Mouse (Mus musculus): Measurements from ENCODE around the gene Hoxc10.

DNA sequence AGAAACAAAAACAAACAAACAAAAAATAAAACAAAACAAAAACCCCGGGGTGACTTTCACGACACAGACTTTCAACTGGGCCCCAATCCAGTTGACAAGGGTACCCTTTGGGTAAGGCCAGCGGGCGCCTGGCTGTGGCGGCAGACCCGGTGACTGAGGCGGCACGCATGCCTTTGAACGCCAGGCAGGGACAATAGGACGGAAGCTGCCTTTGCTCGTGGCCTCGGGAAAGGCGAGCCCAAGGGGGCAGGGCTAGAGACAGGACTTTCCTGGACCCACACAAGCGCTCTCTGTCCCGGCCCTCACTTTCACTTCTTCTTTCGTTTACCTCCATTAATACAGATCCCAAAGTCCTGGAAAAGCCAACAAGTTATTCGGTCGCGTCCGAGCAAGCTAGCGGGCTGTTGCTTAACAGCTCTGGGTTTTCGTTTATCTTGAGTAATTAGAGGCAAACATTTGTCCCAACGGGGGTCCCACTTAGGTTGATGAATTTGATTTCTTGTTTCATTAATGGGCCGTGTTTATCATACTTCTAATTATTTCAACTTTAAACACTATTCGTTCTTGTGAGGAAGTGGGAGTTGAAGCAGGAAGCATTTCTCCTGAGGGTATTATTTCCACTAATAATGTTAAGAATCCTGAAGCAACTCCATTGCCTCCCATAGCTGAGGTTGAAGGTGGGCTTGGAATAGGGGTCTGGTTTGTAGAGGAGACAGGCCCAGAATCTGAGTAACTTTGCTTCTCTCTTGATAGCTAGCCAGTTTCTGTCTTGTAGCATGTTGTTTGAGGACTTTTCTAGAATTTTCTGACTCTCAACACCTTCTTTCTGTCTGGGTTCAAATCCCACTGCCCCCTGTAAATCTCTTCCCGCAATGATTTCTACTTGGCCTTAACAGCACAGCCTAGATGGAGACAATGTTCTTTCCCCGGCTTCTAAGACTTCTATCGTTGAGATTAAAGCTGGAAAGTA lies 2.6 kb upstream of the Hoxc10 start:
- TF ChIP-seq EP300 (IDR thresholded peaks at IDR 0.05; ENCODE audit: low read depth) (no peak), CTCF (IDR thresholded peaks at IDR 0.05; ENCODE audit: low read depth) (no peak)

Measured in heart, postnatal 0 days (tissue).